Mouse (Mus musculus) erythroblast, adult 5-6 weeks (primary cell): ENCODE data around the gene Gm2026. TPM values are rescaled to one million over a fixed set of nuclear protein-coding genes. Genes with fewer than 3 reads are reported as not detected.
"Not testable (repeated sequence)": the region's sequence is repeated elsewhere in the genome, so short reads cannot be mapped to it uniquely, and the experiment has no call there.

Source experiments
- ATAC-seq: replicated peaks from 2 replicates; pipeline ENCODE4 v1.8.0; 2016; ENCODE audit warnings: moderate number of reproducible peaks, mild to moderate bottlenecking, moderate TSS enrichment, inconsistent platforms; ENCODE audit not compliant: poor library complexity, low FRiP score, severe bottlenecking
- total RNA-seq, 2 experiments: library from RNA; stranded (forward) in 1 of 2; stranded (reverse) in 1 of 2; fragments of 150-400 nt in 1 of 2; fragments of 200-764, 138-1000 nt in 1 of 2; gene quantifications; 2 replicates each; pipeline versions ENCODE4 v1.2.3 to v1.2.4; 2015 to 2017; ENCODE audit warnings: low replicate concordance in 2 of 2

Gm2026 gene
- 0.58 and 2.1 TPM in 2 replicates for total RNA-seq (2015; ENCODE audit: low replicate concordance)
- not detected in 2 replicates for total RNA-seq (2017; ENCODE audit: low replicate concordance)

DNA sequence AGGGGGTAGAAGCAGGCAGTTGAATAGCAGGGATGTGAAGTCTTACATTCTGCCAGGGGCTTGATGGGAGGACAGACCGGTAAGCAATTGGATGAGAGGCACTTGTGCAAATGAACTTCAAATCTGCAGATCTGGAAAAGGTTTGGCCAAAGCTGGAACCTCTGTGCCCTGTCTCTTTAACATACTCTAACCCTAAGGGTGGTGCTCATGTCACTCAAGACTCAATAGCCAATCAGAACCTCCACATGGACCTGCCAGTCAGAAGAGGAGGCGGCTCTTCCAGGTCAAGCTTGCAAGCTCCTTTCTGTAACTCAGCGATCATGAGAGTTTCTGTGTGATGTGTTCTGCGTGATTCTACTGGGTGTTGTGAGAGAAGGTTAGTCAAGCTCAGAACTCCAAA is at the start of gene Gm2026:
Gene Gm2026 (plus strand): TSS at position 301 of the 400 bp plus-strand sequence.
- ATAC-seq, result not testable (repeated sequence)

DNA sequence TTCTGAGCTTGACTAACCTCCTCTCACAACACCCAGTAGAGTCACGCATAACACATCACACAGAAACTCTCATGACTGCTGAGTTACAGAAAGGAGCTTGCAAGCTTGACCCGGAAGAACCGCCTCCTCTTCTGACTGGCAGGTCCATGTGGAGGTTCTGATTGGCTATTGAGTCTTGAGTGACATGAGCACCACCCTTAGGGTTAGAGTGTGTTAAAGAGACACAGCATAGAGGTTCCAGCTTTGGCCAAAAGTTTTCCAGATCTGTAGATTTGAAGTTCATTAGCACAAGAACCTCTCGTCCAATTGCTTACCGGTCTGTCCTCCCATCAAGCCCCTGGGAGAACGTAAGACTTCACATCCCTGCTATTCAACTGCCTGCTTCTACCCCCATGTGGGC is 34.1 kb upstream of the Gm2026 start, which contains the start of gene Zfp966:
Gene Zfp966 (minus strand): TSS at position 101 of the 400 bp plus-strand sequence.
- ATAC-seq, result not testable (repeated sequence)

Other genes with a start within 250 kb of the Gm2026 start
- gene Gm2007, start 223.8 kb upstream of the Gm2026 start, total RNA-seq (2015; ENCODE audit: low replicate concordance), result not detected in 2 replicates
- gene Gm2007, start 223.8 kb upstream of the Gm2026 start, total RNA-seq (2017; ENCODE audit: low replicate concordance), result 22.2 TPM in 1 of 2 replicates, not detected in the other
- not detected in 2 replicates for gene Gm14288, start 164.2 kb upstream of the Gm2026 start, total RNA-seq (2015; ENCODE audit: low replicate concordance)
- 1.3 TPM in 1 of 2 replicates, not detected in the other for gene Gm14288, start 164.2 kb upstream of the Gm2026 start, total RNA-seq (2017; ENCODE audit: low replicate concordance)
- gene Gm6710, start 96.1 kb upstream of the Gm2026 start, total RNA-seq (2015; ENCODE audit: low replicate concordance), result 0.77 TPM in 1 of 2 replicates, not detected in the other
- gene Gm6710, start 96.1 kb upstream of the Gm2026 start, total RNA-seq (2017; ENCODE audit: low replicate concordance), result 1.4 and 3.1 TPM in 2 replicates
- 1.5 and 2.1 TPM in 2 replicates for gene Zfp966, start 34.2 kb upstream of the Gm2026 start, total RNA-seq (2015; ENCODE audit: low replicate concordance)
- gene Zfp966, start 34.2 kb upstream of the Gm2026 start, total RNA-seq (2017; ENCODE audit: low replicate concordance), result 1.3 and 3.2 TPM in 2 replicates
- not detected in 2 replicates for gene Gm2004, start 184.5 kb downstream of the Gm2026 start, total RNA-seq (2015; ENCODE audit: low replicate concordance)
- gene Gm2004, start 184.5 kb downstream of the Gm2026 start, total RNA-seq (2017; ENCODE audit: low replicate concordance), result 0.09 TPM in 1 of 2 replicates, not detected in the other